Mouse (Mus musculus) adipocyte (in vitro differentiated cells): ENCODE data around the gene Slc41a3.

Source experiments
- DNase-seq: peaks from one replicate; pipeline ENCODE4 v3.0.0-alpha.2; 2016; ENCODE audit warnings: low spot score

Slc41a3 gene

GRCm38 (mm10) chr6:90597592-90597991 is 6.9 kb upstream of the Slc41a3 start:
- peak; percentile 97 for DNase-seq

- no peak for DNase-seq
These were observed 6.3 kb upstream of the Slc41a3 start for GRCm38 (mm10) chr6:90598197-90598596.

GRCm38 (mm10) chr6:90600351-90600750 is 4.2 kb upstream of the Slc41a3 start:
- no peak for DNase-seq

GRCm38 (mm10) chr6:90601736-90602135 is 2.8 kb upstream of the Slc41a3 start:
- no peak for DNase-seq

- no peak for DNase-seq
These were observed 2.2 kb upstream of the Slc41a3 start for GRCm38 (mm10) chr6:90602304-90602703.

- no peak for DNase-seq
These were observed 1.4 kb upstream of the Slc41a3 start for GRCm38 (mm10) chr6:90603126-90603525.

- no peak for DNase-seq
These were observed 395 bp upstream of the Slc41a3 start for GRCm38 (mm10) chr6:90604130-90604529.

- DNase-seq = no peak
These were observed 757 bp downstream of the Slc41a3 start for GRCm38 (mm10) chr6:90605298-90605665.

GRCm38 (mm10) chr6:90606538-90606937 is 2.0 kb downstream of the Slc41a3 start:
- peak; percentile 73 for DNase-seq

- peak; percentile 79 for DNase-seq
These were observed 2.7 kb downstream of the Slc41a3 start for GRCm38 (mm10) chr6:90607196-90607595.

- DNase-seq = no peak
These were observed 3.7 kb downstream of the Slc41a3 start for GRCm38 (mm10) chr6:90608186-90608585.

- no peak for DNase-seq
These were observed 5.7 kb downstream of the Slc41a3 start for GRCm38 (mm10) chr6:90610248-90610647.

- no peak for DNase-seq
These were observed 8.8 kb downstream of the Slc41a3 start for GRCm38 (mm10) chr6:90613277-90613676.

- no peak for DNase-seq
These were observed 10.8 kb downstream of the Slc41a3 start for GRCm38 (mm10) chr6:90615362-90615761.

- no peak for DNase-seq
These were observed 11.5 kb downstream of the Slc41a3 start for GRCm38 (mm10) chr6:90615991-90616390.

GRCm38 (mm10) chr6:90616481-90616880 is 12.0 kb downstream of the Slc41a3 start:
- DNase-seq = no peak

- DNase-seq = no peak
These were observed 13.7 kb downstream of the Slc41a3 start for GRCm38 (mm10) chr6:90618274-90618673.

GRCm38 (mm10) chr6:90618821-90619636 is 14.5 kb downstream of the Slc41a3 start:
- no peak for DNase-seq

GRCm38 (mm10) chr6:90619936-90620335 is 15.4 kb downstream of the Slc41a3 start:
- no peak for DNase-seq

GRCm38 (mm10) chr6:90620791-90621583 is 16.5 kb downstream of the Slc41a3 start:
- no peak for DNase-seq

- no peak for DNase-seq
These were observed 17.0 kb downstream of the Slc41a3 start for GRCm38 (mm10) chr6:90621584-90621890.

GRCm38 (mm10) chr6:90622758-90623455 is 18.4 kb downstream of the Slc41a3 start:
- DNase-seq = no peak

GRCm38 (mm10) chr6:90623456-90623836 is 18.9 kb downstream of the Slc41a3 start:
- DNase-seq = no peak
